Mouse (Mus musculus): ENCODE measurements around the gene Nav3. TPM values are rescaled to one million over a fixed set of nuclear protein-coding genes. Genes with fewer than 3 reads are reported as not detected.

Nav3 gene
- total and polyA plus RNA-seq, 2 experiments, result 0.01 to 0.28 TPM

DNA sequence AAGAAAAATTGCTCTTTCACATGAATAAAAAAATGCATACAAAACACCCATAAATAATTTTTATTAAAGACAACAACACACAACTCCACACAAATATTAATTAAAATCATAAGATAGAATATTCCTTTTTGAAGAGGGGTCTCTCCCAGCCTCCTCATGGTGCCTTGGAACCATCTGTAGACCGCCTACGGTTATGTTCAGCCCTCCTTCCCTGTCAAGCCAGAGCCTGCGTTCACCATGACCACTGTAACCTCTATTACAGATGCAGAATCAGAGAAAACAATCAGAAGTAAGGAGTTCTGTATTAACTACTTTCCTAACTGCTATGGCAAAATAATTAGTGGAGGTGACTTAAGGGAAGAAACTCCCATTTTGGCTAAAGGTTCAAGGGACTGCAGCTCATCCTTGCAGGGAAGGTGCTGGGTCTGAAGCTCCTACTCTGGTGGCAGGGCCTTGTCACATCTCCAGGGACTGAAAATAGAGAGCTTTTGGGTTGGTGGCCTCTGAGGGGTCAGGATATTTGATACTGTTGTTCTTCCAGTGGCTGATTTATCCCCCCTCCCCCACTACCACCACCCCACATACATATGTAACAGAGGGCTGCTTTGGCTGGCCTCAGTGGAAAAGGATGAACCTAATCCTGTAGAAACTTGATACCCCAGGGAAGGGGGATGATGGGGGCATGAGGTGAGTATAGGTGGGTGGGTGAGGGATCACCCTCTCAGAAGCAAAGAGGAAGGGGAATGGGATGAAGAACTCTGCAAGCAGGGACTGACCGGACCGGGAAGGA lies 343.1 kb downstream of the Nav3 start:
- Histone ChIP-seq H3K4me1 (ENCODE audit: control insufficient read depth, insufficient read depth, low read length) (no peaks in the 10 kb centered on the region), H3K27ac (replicated peaks; ENCODE audit: insufficient read depth, low read depth, low read length) (no peak overlapping the region), H3K4me3 (ENCODE audit: insufficient read depth, low read depth, low read length) (no peak overlapping the region), H3K9ac (ENCODE audit: low read depth, low read length) (no peak overlapping the region), H3K36me3 (ENCODE audit: control insufficient read depth, insufficient read depth, low read length) (no peaks in the 10 kb centered on the region), H3K79me2 (ENCODE audit: control insufficient read depth, insufficient read depth, low read length) (no peaks in the 10 kb centered on the region), H3K27me3 (ENCODE audit: control insufficient read depth, insufficient read depth, low read length) (no peaks in the 10 kb centered on the region)
- WGBS, result 74% methylated on average over 5 of the region's 5 CpGs
- no peak for DNase-seq (ENCODE audit: extremely low read depth, low read depth, low spot score)
- TF ChIP-seq POLR2A (IDR thresholded peaks at IDR 0.05; ENCODE audit: extremely low read depth, insufficient read depth, low read length) (no peak), CTCF (IDR thresholded peaks at IDR 0.05; ENCODE audit: low read depth, low read length) (no peak)

DNA sequence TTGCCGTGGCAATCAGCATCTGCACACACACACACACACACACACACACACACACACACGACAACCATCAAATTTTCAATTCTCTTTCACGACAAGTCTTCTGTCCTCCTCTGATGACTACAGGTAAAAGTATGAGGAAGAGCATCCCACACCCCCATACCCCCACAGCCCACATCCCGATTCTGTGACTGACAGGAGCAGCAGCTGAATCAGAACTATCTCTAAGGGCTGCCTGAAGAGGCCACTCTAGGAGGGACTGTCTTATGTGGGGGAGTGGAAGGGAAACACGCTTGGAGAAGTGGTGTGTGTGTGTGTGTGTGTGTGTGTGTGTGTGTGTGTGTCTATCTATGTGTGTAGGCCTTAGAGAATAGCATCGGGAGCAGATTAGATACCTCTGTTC lies 352.7 kb downstream of the Nav3 start:
- TF ChIP-seq POLR2A (IDR thresholded peaks at IDR 0.05; ENCODE audit: extremely low read depth, insufficient read depth, low read length) (no peak), CTCF (IDR thresholded peaks at IDR 0.05; ENCODE audit: low read depth, low read length) (no peak)
- no peak for DNase-seq (ENCODE audit: extremely low read depth, low read depth, low spot score)
- Histone ChIP-seq H3K27ac (replicated peaks; ENCODE audit: insufficient read depth, low read depth, low read length) (no peak overlapping the region), H3K4me3 (ENCODE audit: insufficient read depth, low read depth, low read length) (no peak overlapping the region), H3K27me3 (ENCODE audit: control insufficient read depth, insufficient read depth, low read length) (no peaks in the 10 kb centered on the region), H3K9ac (ENCODE audit: low read depth, low read length) (no peak overlapping the region), H3K4me1 (ENCODE audit: control insufficient read depth, insufficient read depth, low read length) (no peaks in the 10 kb centered on the region), H3K36me3 (ENCODE audit: control insufficient read depth, insufficient read depth, low read length) (no peaks in the 10 kb centered on the region), H3K79me2 (ENCODE audit: control insufficient read depth, insufficient read depth, low read length) (no peaks in the 10 kb centered on the region)
- 73% methylated on average over 6 of the region's 6 CpGs for WGBS

DNA sequence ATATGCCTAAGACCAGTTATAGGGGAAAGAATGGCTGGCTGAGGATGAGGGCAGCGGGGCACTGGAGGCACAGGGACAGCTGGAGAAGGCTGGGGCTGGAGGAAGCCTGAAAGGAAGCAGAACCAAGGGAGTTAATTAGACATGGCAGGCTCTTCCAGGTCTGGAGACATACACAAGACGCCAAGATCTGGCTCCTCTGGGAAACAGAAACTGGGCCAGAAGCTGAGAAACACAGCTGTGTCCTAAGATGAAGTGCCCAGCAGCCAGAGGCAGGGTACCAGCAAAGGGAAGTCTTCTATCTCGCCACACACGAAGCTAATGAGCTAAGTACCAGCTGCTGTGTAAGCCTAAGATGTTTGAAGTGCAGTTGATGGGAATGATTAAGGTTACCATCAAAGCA lies 353.8 kb downstream of the Nav3 start:
- TF ChIP-seq POLR2A (IDR thresholded peaks at IDR 0.05; ENCODE audit: extremely low read depth, insufficient read depth, low read length) (no peak), CTCF (IDR thresholded peaks at IDR 0.05; ENCODE audit: low read depth, low read length) (no peak)

DNA sequence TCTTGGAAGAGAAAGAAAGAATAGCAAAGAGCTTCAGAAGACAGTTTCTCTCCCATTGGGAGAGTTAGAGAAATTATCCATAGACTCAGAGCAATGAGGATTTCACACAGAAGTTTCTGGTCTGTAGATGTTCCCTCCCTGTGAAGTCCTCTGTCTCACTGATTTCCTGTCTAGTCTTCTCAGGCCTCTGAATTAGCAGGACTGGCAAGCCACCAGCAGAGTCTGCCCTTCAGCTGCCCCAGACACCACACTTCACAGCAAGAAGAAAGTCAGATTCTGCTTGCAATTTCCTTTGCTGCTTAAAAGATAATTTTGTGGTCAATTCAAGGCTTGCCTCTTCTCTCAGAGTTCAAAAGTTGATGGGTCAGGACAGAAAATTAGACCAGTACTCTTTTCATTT lies 361.6 kb downstream of the Nav3 start:
- H3K9ac ChIP-seq (ENCODE audit: low read depth, low read length), result no peak overlapping the region
- TF ChIP-seq CTCF (IDR thresholded peaks at IDR 0.05; ENCODE audit: low read depth, low read length), result no peak
- TF ChIP-seq POLR2A (IDR thresholded peaks at IDR 0.05; ENCODE audit: extremely low read depth, insufficient read depth, low read length), result no peak
- no peak overlapping the region for H3K27ac ChIP-seq (replicated peaks; ENCODE audit: insufficient read depth, low read depth, low read length)
- no peaks in the 10 kb centered on the region for H3K27me3 ChIP-seq (ENCODE audit: control insufficient read depth, insufficient read depth, low read length)
- no peaks in the 10 kb centered on the region for H3K4me1 ChIP-seq (ENCODE audit: control insufficient read depth, insufficient read depth, low read length)
- peak; percentile 30 for DNase-seq (ENCODE audit: extremely low read depth, low read depth, low spot score)
- no peaks in the 10 kb centered on the region for H3K79me2 ChIP-seq (ENCODE audit: control insufficient read depth, insufficient read depth, low read length)
- no peak overlapping the region for H3K4me3 ChIP-seq (ENCODE audit: insufficient read depth, low read depth, low read length)
- H3K36me3 ChIP-seq (ENCODE audit: control insufficient read depth, insufficient read depth, low read length), result no peaks in the 10 kb centered on the region

More for the DNA sequence above, 353.8 kb downstream of the Nav3 start:
- Histone ChIP-seq H3K36me3 (ENCODE audit: control insufficient read depth, insufficient read depth, low read length) (no peaks in the 10 kb centered on the region), H3K4me3 (ENCODE audit: insufficient read depth, low read depth, low read length) (no peak overlapping the region), H3K4me1 (ENCODE audit: control insufficient read depth, insufficient read depth, low read length) (no peaks in the 10 kb centered on the region), H3K27ac (replicated peaks; ENCODE audit: insufficient read depth, low read depth, low read length) (no peak overlapping the region), H3K9ac (ENCODE audit: low read depth, low read length) (no peak overlapping the region), H3K27me3 (ENCODE audit: control insufficient read depth, insufficient read depth, low read length) (no peaks in the 10 kb centered on the region), H3K79me2 (ENCODE audit: control insufficient read depth, insufficient read depth, low read length) (no peaks in the 10 kb centered on the region)
- peak; percentile 6 for DNase-seq (ENCODE audit: extremely low read depth, low read depth, low spot score)
- WGBS, result 59% methylated on average over 4 of the region's 4 CpGs

DNA sequence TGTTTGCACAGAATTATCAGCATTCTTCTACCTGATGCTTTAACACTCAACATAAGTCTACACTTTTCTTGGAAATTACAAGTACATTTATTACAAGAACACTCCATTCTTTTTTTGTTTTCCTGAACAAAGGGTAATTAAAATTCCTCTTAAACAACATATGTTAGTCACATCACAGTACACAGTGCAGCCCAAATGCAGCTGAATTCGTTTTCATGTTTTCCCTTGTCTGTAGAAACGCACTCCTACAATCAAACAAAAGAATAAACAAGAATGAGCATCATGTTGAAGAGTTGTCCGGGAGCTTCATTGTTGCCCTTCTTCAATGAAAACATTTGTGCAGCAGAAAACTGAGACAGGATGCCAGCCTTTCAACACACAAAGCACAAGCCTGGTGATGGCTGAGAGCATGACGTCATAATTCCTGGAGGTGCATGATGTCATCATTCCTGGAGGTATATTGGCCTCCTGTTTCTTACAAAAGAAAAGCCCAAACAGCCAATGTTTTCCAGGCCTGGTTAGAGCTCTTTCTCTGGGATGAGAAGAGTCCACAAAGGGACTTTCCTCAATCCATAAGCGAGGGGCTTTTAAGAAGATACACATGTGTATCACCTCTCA lies 367.5 kb downstream of the Nav3 start:
- no peak for DNase-seq (ENCODE audit: extremely low read depth, low read depth, low spot score)
- H3K27ac ChIP-seq (replicated peaks; ENCODE audit: insufficient read depth, low read depth, low read length), result no peak overlapping the region
- no peak overlapping the region for H3K9ac ChIP-seq (ENCODE audit: low read depth, low read length)
- peaks cover 3% of the 10 kb centered on the region; the same call in 1 of the 2 replicates for H3K27me3 ChIP-seq (ENCODE audit: control insufficient read depth, insufficient read depth, low read length)
- no peaks in the 10 kb centered on the region for H3K4me1 ChIP-seq (ENCODE audit: control insufficient read depth, insufficient read depth, low read length)
- no peaks in the 10 kb centered on the region for H3K36me3 ChIP-seq (ENCODE audit: control insufficient read depth, insufficient read depth, low read length)
- TF ChIP-seq CTCF (IDR thresholded peaks at IDR 0.05; ENCODE audit: low read depth, low read length), result no peak
- no peak for TF ChIP-seq POLR2A (IDR thresholded peaks at IDR 0.05; ENCODE audit: extremely low read depth, insufficient read depth, low read length)
- H3K4me3 ChIP-seq (ENCODE audit: insufficient read depth, low read depth, low read length), result no peak overlapping the region
- H3K79me2 ChIP-seq (ENCODE audit: control insufficient read depth, insufficient read depth, low read length), result no peaks in the 10 kb centered on the region
- 73% methylated on average over 5 of the region's 5 CpGs for WGBS

DNA sequence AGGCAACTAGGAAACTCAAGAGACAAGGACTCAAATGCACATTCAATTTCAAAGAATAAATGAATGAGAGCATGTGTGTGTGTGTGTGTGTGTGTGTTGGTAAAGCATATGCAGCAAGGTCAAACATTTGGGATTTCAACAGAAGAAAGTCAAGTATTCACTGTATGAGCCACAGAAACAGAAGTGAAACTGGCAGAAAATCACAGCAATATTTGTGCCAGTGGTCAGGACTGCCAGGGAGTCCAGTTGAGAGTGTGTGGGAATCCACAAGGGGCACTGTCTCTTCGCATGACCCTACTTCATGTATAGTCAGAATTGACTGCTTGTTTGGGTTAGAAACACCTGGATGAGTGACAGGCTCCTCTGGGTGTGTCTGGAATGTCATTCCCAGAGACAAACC lies 370.1 kb downstream of the Nav3 start:
- Histone ChIP-seq H3K4me3 (ENCODE audit: insufficient read depth, low read depth, low read length) (no peak overlapping the region), H3K27ac (replicated peaks; ENCODE audit: insufficient read depth, low read depth, low read length) (no peak overlapping the region), H3K27me3 (ENCODE audit: control insufficient read depth, insufficient read depth, low read length) (peaks cover 3% of the 10 kb centered on the region; the same call in 1 of the 2 replicates), H3K9ac (ENCODE audit: low read depth, low read length) (no peak overlapping the region), H3K36me3 (ENCODE audit: control insufficient read depth, insufficient read depth, low read length) (no peaks in the 10 kb centered on the region), H3K4me1 (ENCODE audit: control insufficient read depth, insufficient read depth, low read length) (no peaks in the 10 kb centered on the region), H3K79me2 (ENCODE audit: control insufficient read depth, insufficient read depth, low read length) (no peaks in the 10 kb centered on the region)
- DNase-seq (ENCODE audit: extremely low read depth, low read depth, low spot score), result no peak
- TF ChIP-seq POLR2A (IDR thresholded peaks at IDR 0.05; ENCODE audit: extremely low read depth, insufficient read depth, low read length), result no peak
- TF ChIP-seq CTCF (IDR thresholded peaks at IDR 0.05; ENCODE audit: low read depth, low read length), result no peak
- 68% methylated on average over 1 of the region's 1 CpGs for WGBS

Data from liver, adult 2 months (tissue).